Mouse (Mus musculus): ENCODE measurements around the gene Tnfrsf1a.

The Tnfrsf1a gene

DNA sequence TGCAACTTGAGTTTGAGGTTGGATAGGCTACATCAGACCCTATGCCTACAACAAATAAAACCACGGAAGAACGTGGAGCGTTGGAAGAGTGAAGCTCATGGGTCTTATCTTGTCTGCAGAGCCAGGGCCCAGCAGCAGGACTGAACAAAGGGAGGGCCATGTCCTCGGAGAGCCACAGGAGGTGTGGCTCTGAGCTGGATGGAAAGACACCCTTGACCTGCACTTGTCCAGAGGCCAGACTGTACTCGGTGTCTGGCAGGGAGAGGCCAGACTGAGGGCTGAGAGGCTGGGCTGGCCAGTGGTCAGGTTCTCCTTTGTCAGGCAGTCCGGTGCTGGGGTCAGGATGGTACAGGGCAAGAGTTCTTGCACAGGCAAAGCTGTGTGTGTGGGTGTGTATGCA lies 23.8 kb upstream of the Tnfrsf1a start:
- no peak for DNase-seq

- DNase-seq = no peak
Measured at GRCm38 (mm10) chr6:125328243-125328642, 20.9 kb upstream of the Tnfrsf1a start.

DNA sequence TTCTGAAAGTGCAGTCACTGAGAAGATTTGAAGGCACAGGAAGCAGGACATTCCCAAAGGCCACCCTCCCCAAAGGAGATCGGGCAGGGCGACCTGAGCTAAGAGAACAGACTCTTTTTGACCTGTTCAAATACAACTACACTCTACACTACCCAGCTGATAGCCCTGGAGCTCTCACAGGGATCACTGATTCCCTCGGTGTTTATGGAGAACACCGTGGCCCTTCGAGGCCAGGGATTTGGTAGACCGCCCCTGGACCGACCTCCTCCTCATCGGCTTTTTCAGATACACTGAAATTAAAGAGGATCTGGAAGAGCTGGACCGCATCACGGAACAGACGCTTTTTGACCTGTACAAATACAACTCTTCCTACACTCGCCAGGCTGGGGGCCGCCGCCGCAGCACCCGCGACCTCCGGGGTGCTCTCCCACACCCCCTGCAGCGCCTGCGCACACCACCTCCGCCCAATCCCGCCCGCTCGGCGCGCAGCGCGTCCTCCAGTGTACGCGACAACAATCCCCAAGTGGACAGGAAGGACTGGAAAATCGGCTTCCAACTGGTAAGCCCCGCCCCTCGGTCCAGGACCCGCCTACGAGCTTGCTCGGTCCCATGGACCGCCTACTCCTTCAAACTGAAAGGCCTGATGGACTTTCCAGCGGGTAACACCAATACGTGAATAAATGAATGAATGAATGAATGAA lies 18.4 kb upstream of the Tnfrsf1a start:
- peak; percentile 75 for DNase-seq

GRCm38 (mm10) chr6:125333112-125333899 lies 15.9 kb upstream of the Tnfrsf1a start:
- no peak for DNase-seq

GRCm38 (mm10) chr6:125334356-125334755 lies 14.8 kb upstream of the Tnfrsf1a start:
- DNase-seq = no peak

DNA sequence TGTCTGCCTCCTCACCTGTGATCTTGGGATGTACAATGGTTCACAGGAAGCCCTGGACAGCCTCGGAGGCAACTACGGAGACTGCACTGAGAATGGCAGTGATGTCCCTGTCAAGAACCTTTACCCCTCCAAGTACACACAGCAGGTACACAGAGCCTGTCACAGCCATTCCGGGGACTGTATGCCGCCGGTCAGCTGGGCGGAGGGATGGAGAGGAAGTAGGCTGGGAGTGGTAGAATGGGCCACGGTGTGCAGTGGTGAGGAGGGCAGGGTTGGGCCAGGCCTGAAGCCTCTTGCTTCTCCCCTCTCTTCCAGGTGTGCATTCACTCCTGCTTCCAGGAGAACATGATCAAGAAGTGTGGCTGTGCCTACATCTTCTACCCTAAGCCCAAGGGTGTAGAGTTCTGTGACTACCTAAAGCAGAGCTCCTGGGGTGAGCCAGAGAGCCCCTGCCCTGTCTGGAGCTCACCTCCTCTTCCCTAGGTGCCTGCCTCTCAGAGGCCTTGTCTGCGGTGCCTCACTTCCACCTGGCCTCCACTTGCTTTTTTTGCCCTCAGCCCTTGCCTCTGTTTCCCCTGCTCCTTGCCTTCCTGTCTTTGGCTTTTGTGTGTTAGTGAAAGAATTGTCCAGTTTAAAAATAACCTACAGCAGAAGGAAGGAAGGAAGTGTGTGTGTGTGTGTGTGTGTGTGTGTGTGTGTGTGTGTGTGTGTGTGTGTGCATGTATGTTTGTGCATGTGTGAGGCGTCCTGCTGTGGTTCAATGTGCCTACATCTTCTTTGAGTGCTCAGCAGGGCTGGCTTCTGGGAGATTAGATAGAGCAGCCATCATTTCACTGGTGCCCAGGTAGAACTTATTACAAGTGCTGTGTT lies 10.1 kb upstream of the Tnfrsf1a start:
- DNase-seq = no peak

- no peak for DNase-seq
Measured at GRCm38 (mm10) chr6:125340244-125340643, 8.9 kb upstream of the Tnfrsf1a start.

DNA sequence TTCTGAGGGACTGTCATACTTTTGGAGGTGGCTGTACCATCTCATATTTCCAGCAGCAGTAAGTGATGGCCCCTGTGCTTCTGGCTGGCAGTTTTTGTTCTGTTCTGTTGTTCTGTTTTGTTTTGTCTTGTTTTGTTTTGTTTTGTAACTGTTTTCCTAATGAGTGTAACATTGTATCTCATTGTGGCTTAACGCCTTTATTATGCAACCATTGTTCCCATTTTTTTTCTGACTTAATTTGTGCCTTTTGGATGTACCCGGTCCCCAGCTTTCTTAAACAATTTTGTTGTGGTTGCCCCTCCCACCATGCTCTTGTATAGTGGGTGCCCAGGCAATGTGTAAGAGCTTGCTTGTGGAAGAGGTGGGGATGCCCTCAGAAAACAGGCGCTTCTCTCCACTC lies 7.0 kb upstream of the Tnfrsf1a start:
- no peak for DNase-seq

DNA sequence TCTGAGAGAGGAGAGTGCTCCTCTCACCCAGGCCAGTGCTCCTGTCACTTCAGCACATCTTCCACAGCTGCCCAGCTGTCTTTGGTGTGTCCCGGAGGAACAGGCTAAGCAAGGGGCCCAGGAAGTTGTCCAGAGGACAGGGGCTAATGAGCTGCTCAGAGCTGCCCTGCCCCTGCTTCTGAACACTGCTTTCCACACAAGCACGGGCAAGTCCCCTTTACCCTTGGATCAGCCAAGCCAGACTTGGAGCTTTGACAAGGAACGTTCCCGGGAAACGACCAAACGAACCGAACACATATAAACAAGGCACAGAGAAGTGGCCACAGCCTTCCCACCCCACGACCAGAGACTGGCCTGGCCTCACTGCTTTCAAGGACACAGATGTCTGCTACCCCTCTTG lies 5.1 kb upstream of the Tnfrsf1a start:
- no peak for DNase-seq

- DNase-seq = no peak
Measured at GRCm38 (mm10) chr6:125344866-125345265, 4.3 kb upstream of the Tnfrsf1a start.

DNA sequence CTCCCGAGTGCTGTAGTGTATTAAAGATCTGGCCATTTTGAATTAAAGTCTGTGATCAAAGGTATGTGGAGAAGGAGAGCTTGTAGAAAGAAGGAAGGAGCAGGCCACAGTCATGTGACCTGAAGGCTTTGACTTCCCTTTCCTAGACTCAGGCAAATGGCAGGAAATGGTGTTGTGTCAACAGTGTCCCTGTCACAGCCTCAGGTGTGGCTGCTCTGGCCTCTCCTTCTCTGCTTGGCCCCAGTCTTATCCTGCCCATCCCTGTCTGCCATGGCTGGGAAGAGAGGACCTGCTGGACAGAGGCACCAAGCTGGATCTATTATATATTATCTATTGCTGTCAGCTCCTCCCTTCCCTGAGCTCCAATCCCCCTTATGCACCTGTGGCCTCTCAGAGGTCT lies 3.5 kb upstream of the Tnfrsf1a start:
- no peak for DNase-seq

GRCm38 (mm10) chr6:125346029-125346428 lies 3.1 kb upstream of the Tnfrsf1a start:
- DNase-seq = no peak

GRCm38 (mm10) chr6:125349575-125350230 lies 541 bp downstream of the Tnfrsf1a start:
- DNase-seq = peak; percentile 34

DNA sequence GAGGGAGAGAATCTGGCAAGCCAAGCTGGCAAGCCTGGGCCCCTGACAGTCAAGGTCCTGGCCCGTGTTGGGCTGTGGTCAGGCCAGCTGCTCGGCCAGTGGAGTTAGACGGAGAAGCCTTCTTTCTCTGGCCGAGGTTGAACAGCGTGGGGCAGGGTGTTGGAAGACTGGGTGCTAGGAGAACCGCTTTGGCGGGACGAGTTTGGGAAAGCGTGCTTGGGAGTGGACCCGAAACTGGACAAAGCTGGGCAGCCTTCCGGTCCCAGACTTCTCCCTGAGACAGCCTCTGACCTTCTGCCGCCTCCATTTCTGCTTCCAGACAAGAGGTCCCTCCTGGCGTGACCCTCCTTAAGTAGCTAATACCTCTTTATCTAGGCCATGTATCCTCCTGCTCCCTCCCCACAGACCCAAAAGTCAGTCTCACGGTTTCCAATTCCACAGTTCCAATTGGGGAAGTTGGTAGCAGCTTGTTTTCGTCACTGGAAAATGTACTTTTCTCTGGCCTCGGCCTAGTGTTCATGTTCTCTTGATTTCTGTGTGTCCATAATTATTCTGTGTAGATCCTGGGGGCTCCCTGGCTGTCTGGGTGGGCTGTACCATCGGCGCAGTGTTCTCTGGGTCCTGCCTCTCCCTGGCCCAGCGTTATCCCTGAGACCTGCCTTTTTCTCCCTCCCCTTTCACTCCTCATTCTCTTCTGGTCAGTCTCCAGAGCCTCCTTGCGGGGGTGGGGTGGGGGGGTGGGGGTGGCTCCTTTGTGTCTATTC lies 1.3 kb downstream of the Tnfrsf1a start:
- DNase-seq = no peak

DNA sequence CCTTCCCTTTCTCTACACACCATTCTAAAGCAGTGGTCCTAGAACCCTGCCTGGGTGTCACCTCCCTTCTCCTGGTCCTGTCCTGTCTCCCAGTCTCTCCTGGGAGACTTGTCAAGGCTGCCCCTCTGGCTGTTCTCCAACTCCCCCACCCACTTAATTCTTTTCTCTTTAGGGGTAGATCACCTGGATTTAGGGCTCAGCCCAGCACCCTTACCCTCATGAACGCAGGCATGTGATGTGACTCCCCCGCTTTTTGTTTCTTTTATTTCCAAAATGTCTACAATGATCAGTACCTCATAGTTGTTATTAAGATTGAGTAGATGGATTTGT lies 1.8 kb downstream of the Tnfrsf1a start:
- no peak for DNase-seq

DNA sequence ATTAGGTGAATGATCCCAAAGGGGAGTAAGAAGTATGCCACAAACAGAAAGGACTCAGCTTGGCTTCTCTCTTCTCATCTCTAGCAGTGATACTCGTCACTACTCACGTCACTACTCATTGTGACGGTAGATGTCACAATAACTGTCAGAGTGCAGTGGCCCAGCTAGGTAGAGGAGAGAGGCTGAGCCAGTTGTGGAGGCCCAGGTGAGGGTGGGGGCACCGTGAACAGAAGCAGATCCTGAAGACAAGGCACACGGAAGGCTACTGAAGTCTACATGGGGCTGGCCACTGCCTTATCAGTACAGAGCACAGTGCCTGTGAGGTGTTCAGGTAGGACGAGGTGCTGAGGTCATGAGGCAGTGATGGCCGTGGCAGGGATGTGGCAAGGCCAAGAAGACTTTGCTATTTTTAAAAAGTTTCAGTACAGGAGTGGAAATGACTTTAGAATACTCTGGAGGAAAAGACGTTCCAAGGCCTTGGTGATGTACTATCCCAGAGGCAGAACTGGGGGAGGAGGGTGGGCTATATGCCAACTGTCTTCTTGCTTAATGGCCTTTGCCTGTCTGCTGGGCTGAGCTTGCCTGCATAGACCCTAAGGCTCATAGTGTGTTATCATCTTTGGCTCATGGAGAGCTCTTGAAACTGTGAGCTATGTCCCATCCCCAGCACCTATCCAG lies 2.3 kb downstream of the Tnfrsf1a start:
- no peak for DNase-seq

DNA sequence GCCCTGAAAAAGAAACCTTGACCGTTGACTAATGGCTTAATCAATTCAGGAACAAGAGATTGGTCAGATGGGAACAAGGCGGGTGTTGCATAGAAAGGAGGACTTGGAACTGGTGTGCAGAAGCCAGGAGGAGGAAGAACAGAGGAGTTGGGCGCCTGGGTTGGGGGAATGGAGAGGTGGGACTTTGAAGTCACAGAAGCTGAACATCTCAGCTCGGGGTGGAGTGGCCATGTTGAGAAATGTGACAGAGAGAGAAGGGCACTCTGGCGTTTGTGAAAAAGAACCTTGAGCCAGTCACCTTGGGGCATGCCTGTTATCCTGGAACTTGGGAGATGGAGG lies 2.9 kb downstream of the Tnfrsf1a start:
- DNase-seq = no peak

DNA sequence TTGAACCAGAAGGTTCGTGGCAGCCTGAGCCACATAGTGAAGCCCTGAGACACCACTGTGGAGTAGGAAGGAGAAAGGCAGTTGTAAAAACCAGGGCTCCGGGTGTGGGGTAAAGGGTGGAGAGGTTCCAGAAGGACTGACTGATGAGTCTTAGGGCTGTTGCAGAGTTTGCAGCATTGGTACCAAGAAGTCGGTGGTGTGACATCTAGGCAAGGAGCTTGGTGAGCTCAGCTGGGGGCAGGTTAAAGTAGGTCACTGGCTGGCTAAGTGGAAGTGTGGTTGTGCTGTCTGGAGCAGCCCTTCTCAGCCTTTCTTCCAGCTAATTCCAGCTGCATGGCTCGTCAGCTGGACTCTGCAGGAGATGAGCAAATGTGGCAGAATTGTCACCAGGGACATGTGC lies 3.6 kb downstream of the Tnfrsf1a start:
- DNase-seq = no peak

GRCm38 (mm10) chr6:125353221-125353620 lies 4.1 kb downstream of the Tnfrsf1a start:
- no peak for DNase-seq

- DNase-seq = no peak
Measured at GRCm38 (mm10) chr6:125353655-125354054, 4.5 kb downstream of the Tnfrsf1a start.

GRCm38 (mm10) chr6:125354352-125355151 lies 5.4 kb downstream of the Tnfrsf1a start:
- DNase-seq = peak; percentile 46
